Mouse (Mus musculus): ENCODE results near the gene Gipc3. TPM values are rescaled to one million over a fixed set of nuclear protein-coding genes. Genes with fewer than 3 reads are reported as not detected.
A peak's percentile ranks its signal among the peaks of the same experiment; 100 is the strongest.

Gene Gipc3
- polyA plus RNA-seq, 1 experiment: not detected

GRCm38 (mm10) chr10:81295185-81295584 lies 47.9 kb downstream of the Gipc3 start:
- H3K27ac ChIP-seq (replicated peaks; ENCODE audit: low read depth, low read length): peak overlapping the region; percentile 43; the same call in 1 of the 2 replicates
- H3K4me3 ChIP-seq (ENCODE audit: insufficient read depth, low read depth, low read length): no peak overlapping the region
- peaks cover 32% of the 10 kb centered on the region for H3K4me1 ChIP-seq (ENCODE audit: control insufficient read depth, insufficient read depth, insufficient read length, low read length)

GRCm38 (mm10) chr10:81294442-81294841 lies 48.6 kb downstream of the Gipc3 start:
- Histone ChIP-seq H3K27ac (replicated peaks; ENCODE audit: low read depth, low read length) (peak overlapping the region; percentile 43), H3K4me1 (ENCODE audit: control insufficient read depth, insufficient read depth, insufficient read length, low read length) (peaks cover 26% of the 10 kb centered on the region), H3K4me3 (ENCODE audit: insufficient read depth, low read depth, low read length) (peak overlapping the region; percentile 73)

- H3K27ac ChIP-seq (replicated peaks; ENCODE audit: low read depth, low read length): no peak overlapping the region
- H3K4me3 ChIP-seq (ENCODE audit: insufficient read depth, low read depth, low read length): peak overlapping the region; percentile 73
- peaks cover 21% of the 10 kb centered on the region for H3K4me1 ChIP-seq (ENCODE audit: control insufficient read depth, insufficient read depth, insufficient read length, low read length)
These were observed 49.6 kb downstream of the Gipc3 start for GRCm38 (mm10) chr10:81293334-81294030.

- Histone ChIP-seq H3K4me3 (ENCODE audit: insufficient read depth, low read depth, low read length) (peak within 1 kb of the TSS; percentile 73), H3K27ac (replicated peaks; ENCODE audit: low read depth, low read length) (peak within 1 kb of the TSS; percentile 36; the same call in 1 of the 2 replicates), H3K4me1 (ENCODE audit: control insufficient read depth, insufficient read depth, insufficient read length, low read length) (peaks cover 15% of the 10 kb centered on the region)
These were observed 50.3 kb downstream of the Gipc3 start, which contains the start of gene Pip5k1c for GRCm38 (mm10) chr10:81292554-81293333. Gene Pip5k1c, plus strand, starts transcription at chr10:81292963.

GRCm38 (mm10) chr10:81291511-81292104 lies 51.5 kb downstream of the Gipc3 start, which contains the start of gene Tjp3:
Gene Tjp3, minus strand, starts transcription at chr10:81291581.
- no peak within 1 kb of the TSS for H3K4me3 ChIP-seq (ENCODE audit: insufficient read depth, low read depth, low read length)
- peaks cover 11% of the 10 kb centered on the region for H3K4me1 ChIP-seq (ENCODE audit: control insufficient read depth, insufficient read depth, insufficient read length, low read length)
- no peak within 1 kb of the TSS for H3K27ac ChIP-seq (replicated peaks; ENCODE audit: low read depth, low read length)

GRCm38 (mm10) chr10:81290698-81291460 lies 52.2 kb downstream of the Gipc3 start:
- H3K4me3 ChIP-seq (ENCODE audit: insufficient read depth, low read depth, low read length): no peak overlapping the region
- H3K4me1 ChIP-seq (ENCODE audit: control insufficient read depth, insufficient read depth, insufficient read length, low read length): peaks cover 11% of the 10 kb centered on the region
- no peak overlapping the region for H3K27ac ChIP-seq (replicated peaks; ENCODE audit: low read depth, low read length)

GRCm38 (mm10) chr10:81289811-81290210 lies 53.3 kb downstream of the Gipc3 start:
- H3K27ac ChIP-seq (replicated peaks; ENCODE audit: low read depth, low read length): no peak overlapping the region

GRCm38 (mm10) chr10:81289278-81289677 lies 53.8 kb downstream of the Gipc3 start:
- peaks cover 2% of the 10 kb centered on the region; the same call in 1 of the 2 replicates for H3K4me1 ChIP-seq (ENCODE audit: control insufficient read depth, insufficient read depth, insufficient read length, low read length)
- no peak overlapping the region for H3K4me3 ChIP-seq (ENCODE audit: insufficient read depth, low read depth, low read length)
- no peak overlapping the region for H3K27ac ChIP-seq (replicated peaks; ENCODE audit: low read depth, low read length)

More at GRCm38 (mm10) chr10:81289811-81290210, 53.3 kb downstream of the Gipc3 start:
- Histone ChIP-seq H3K4me1 (ENCODE audit: control insufficient read depth, insufficient read depth, insufficient read length, low read length) (peaks cover 6% of the 10 kb centered on the region), H3K4me3 (ENCODE audit: insufficient read depth, low read depth, low read length) (no peak overlapping the region)

- Histone ChIP-seq H3K27ac (replicated peaks; ENCODE audit: low read depth, low read length) (no peak overlapping the region), H3K4me1 (ENCODE audit: control insufficient read depth, insufficient read depth, insufficient read length, low read length) (no peaks in the 10 kb centered on the region), H3K4me3 (ENCODE audit: insufficient read depth, low read depth, low read length) (no peak overlapping the region)
These were observed 54.5 kb downstream of the Gipc3 start for GRCm38 (mm10) chr10:81288601-81289000.

GRCm38 (mm10) chr10:81287513-81288157 lies 55.4 kb downstream of the Gipc3 start:
- no peak overlapping the region for H3K27ac ChIP-seq (replicated peaks; ENCODE audit: low read depth, low read length)
- H3K4me1 ChIP-seq (ENCODE audit: control insufficient read depth, insufficient read depth, insufficient read length, low read length): no peaks in the 10 kb centered on the region
- H3K4me3 ChIP-seq (ENCODE audit: insufficient read depth, low read depth, low read length): no peak overlapping the region

- no peak overlapping the region for H3K4me3 ChIP-seq (ENCODE audit: insufficient read depth, low read depth, low read length)
These were observed 56.5 kb downstream of the Gipc3 start for GRCm38 (mm10) chr10:81286586-81286985.

GRCm38 (mm10) chr10:81285694-81286450 lies 57.2 kb downstream of the Gipc3 start:
- peak overlapping the region; percentile 49 for H3K4me3 ChIP-seq (ENCODE audit: insufficient read depth, low read depth, low read length)
- no peak overlapping the region for H3K27ac ChIP-seq (replicated peaks; ENCODE audit: low read depth, low read length)

More at GRCm38 (mm10) chr10:81286586-81286985, 56.5 kb downstream of the Gipc3 start:
- H3K4me1 ChIP-seq (ENCODE audit: control insufficient read depth, insufficient read depth, insufficient read length, low read length): no peaks in the 10 kb centered on the region
- H3K27ac ChIP-seq (replicated peaks; ENCODE audit: low read depth, low read length): no peak overlapping the region

More at GRCm38 (mm10) chr10:81285694-81286450, 57.2 kb downstream of the Gipc3 start:
- H3K4me1 ChIP-seq (ENCODE audit: control insufficient read depth, insufficient read depth, insufficient read length, low read length): no peaks in the 10 kb centered on the region
